Mouse (Mus musculus): ENCODE data around the gene Tank. TPM values are rescaled to one million over a fixed set of nuclear protein-coding genes. Genes with fewer than 3 reads are reported as not detected.

Gene Tank
- polyA plus RNA-seq, 1 experiment from 2014 or later = 32.6 TPM

- Histone ChIP-seq H3K4me1 (no peaks in the 10 kb centered on the region), H3K4me3 (no peak overlapping the region), H3K27ac (no peak overlapping the region), H3K9me3 (no peaks in the 10 kb centered on the region), H3K4me2 (no peak overlapping the region), H3K27me3 (no peaks in the 10 kb centered on the region), H3K9ac (no peak overlapping the region), H3K36me3 (no peaks in the 10 kb centered on the region)
- 6% methylated on average over 1 of the region's 1 CpGs for WGBS
- ATAC-seq (ENCODE audit: borderline replicate concordance, extremely low read depth, low FRiP score, low TSS enrichment) = no peak
Measured at GRCm38 (mm10) chr2:61561058-61561457, 17.3 kb upstream of the Tank start.

GRCm38 (mm10) chr2:61563202-61563601 is 15.2 kb upstream of the Tank start:
- no peak overlapping the region for H3K4me3 ChIP-seq
- 79% methylated on average over 6 of the region's 6 CpGs for WGBS

DNA sequence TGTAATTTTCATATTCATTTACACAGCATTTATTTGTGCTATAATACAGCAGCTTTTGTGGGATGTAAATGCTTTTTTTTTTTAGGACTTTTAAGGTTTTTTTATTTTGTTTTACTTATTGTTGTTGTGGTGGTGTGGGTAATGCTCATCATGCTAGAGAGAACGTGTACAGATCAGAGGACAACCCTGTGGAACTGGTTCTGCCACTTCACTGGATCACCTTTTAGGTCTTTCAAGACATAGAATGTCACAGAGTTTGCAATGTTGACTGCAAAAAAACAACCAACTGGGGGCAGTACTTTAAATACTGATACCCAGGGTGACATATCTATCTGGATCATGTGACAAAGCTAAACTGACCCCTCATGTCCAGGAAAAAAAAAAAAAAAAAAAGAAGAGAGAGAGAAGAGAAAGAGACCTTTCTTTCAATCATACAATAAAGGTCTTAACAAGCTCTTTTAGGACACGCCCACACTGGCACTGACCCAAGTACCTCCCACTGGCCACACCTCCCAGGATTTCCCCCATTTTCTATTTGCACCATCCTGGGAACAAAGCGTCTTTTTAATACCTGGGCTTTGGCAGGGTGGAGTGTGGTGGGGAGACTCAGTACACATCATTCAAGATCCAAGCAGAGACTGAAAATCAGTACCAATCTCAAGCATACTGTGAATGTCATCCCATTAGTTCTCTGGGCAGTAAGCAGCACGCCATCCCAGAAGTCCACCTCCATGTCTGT is 11.2 kb upstream of the Tank start:
- no peaks in the 10 kb centered on the region for H3K4me1 ChIP-seq
- no peak; the same call in 1 of the 2 replicates for ATAC-seq (ENCODE audit: borderline replicate concordance, extremely low read depth, low FRiP score, low TSS enrichment)
- H3K9ac ChIP-seq = no peak overlapping the region
- 51% methylated on average over 4 of the region's 4 CpGs for WGBS
- no peak overlapping the region for H3K4me2 ChIP-seq
- H3K27me3 ChIP-seq = no peaks in the 10 kb centered on the region
- no peaks in the 10 kb centered on the region for H3K9me3 ChIP-seq
- no peak overlapping the region for H3K4me3 ChIP-seq
- no peaks in the 10 kb centered on the region for H3K36me3 ChIP-seq
- H3K27ac ChIP-seq = no peak overlapping the region

More at GRCm38 (mm10) chr2:61563202-61563601, 15.2 kb upstream of the Tank start:
- no peak overlapping the region for H3K27ac ChIP-seq
- no peak overlapping the region for H3K9ac ChIP-seq
- H3K4me2 ChIP-seq = no peak overlapping the region
- ATAC-seq (ENCODE audit: borderline replicate concordance, extremely low read depth, low FRiP score, low TSS enrichment) = no peak
- no peaks in the 10 kb centered on the region for H3K4me1 ChIP-seq
- no peaks in the 10 kb centered on the region for H3K27me3 ChIP-seq
- no peaks in the 10 kb centered on the region for H3K9me3 ChIP-seq
- no peaks in the 10 kb centered on the region for H3K36me3 ChIP-seq

GRCm38 (mm10) chr2:61569181-61569580 is 9.2 kb upstream of the Tank start:
- Histone ChIP-seq H3K27me3 (no peaks in the 10 kb centered on the region), H3K4me3 (no peak overlapping the region), H3K4me2 (no peak overlapping the region), H3K9ac (no peak overlapping the region), H3K36me3 (no peaks in the 10 kb centered on the region), H3K27ac (0 out of 2 replicates have a peak overlapping the region, but pooled peaks have one; percentile 2), H3K4me1 (no peaks in the 10 kb centered on the region), H3K9me3 (no peaks in the 10 kb centered on the region)
- ATAC-seq (ENCODE audit: borderline replicate concordance, extremely low read depth, low FRiP score, low TSS enrichment) = no peak
- WGBS = 67% methylated on average over 6 of the region's 6 CpGs

- Histone ChIP-seq H3K27me3 (no peaks in the 10 kb centered on the region), H3K9me3 (no peaks in the 10 kb centered on the region), H3K36me3 (no peaks in the 10 kb centered on the region), H3K27ac (no peak overlapping the region), H3K4me1 (no peaks in the 10 kb centered on the region), H3K4me2 (no peak overlapping the region), H3K4me3 (no peak overlapping the region), H3K9ac (no peak overlapping the region)
- ATAC-seq (ENCODE audit: borderline replicate concordance, extremely low read depth, low FRiP score, low TSS enrichment) = no peak
- 44% methylated on average over 4 of the region's 4 CpGs for WGBS
Measured at GRCm38 (mm10) chr2:61571343-61571955, 6.9 kb upstream of the Tank start.

DNA sequence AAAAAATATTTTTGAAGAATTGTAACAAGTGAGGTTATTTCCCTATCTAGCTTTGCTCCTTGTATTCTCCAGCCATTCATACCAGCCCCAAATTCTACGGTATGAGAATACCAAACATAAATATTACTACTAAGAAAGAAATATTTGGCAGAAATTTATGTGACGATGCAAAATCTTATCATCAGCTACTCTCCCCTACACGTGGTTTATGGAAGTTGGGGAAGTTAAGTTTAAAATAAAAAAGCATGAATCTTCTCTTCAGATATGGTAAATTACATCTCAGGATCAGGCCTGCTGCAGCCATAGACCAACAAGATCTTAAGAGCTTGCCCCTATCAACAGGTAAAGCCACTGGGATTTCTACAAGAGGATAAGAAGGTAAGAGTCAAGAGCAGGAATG is 1.9 kb upstream of the Tank start:
- Histone ChIP-seq H3K27ac (0 out of 2 replicates have a peak overlapping the region, but pooled peaks have one; percentile 11), H3K4me3 (no peak overlapping the region), H3K36me3 (no peaks in the 10 kb centered on the region), H3K4me1 (peaks cover 8% of the 10 kb centered on the region; the same call in 1 of the 2 replicates), H3K9me3 (no peaks in the 10 kb centered on the region), H3K27me3 (no peaks in the 10 kb centered on the region), H3K9ac (no peak overlapping the region), H3K4me2 (peak overlapping the region; percentile 38; the same call in 1 of the 2 replicates)
- ATAC-seq (ENCODE audit: borderline replicate concordance, extremely low read depth, low FRiP score, low TSS enrichment) = no peak
- 59% methylated on average over 3 of the region's 3 CpGs for WGBS

GRCm38 (mm10) chr2:61576928-61577695 is 1.3 kb upstream of the Tank start:
- no peak overlapping the region for H3K4me3 ChIP-seq
- WGBS = 44% methylated on average over 17 of the region's 17 CpGs
- H3K27ac ChIP-seq = no peak overlapping the region
- no peaks in the 10 kb centered on the region for H3K9me3 ChIP-seq
- no peaks in the 10 kb centered on the region for H3K27me3 ChIP-seq
- H3K36me3 ChIP-seq = no peaks in the 10 kb centered on the region
- H3K9ac ChIP-seq = no peak overlapping the region
- peaks cover 8% of the 10 kb centered on the region; the same call in 1 of the 2 replicates for H3K4me1 ChIP-seq
- peak; percentile 27; the same call in 1 of the 2 replicates for ATAC-seq (ENCODE audit: borderline replicate concordance, extremely low read depth, low FRiP score, low TSS enrichment)
- H3K4me2 ChIP-seq = peak overlapping the region; percentile 38

- no peak overlapping the region for H3K4me2 ChIP-seq
Measured at GRCm38 (mm10) chr2:61577696-61578062, 706 bp upstream of the Tank start.

GRCm38 (mm10) chr2:61579501-61579990 is 1.2 kb downstream of the Tank start:
- Histone ChIP-seq H3K27me3 (no peaks in the 10 kb centered on the region), H3K4me3 (no peak overlapping the region), H3K4me1 (peaks cover 8% of the 10 kb centered on the region; the same call in 1 of the 2 replicates), H3K36me3 (no peaks in the 10 kb centered on the region), H3K27ac (no peak overlapping the region), H3K9me3 (no peaks in the 10 kb centered on the region), H3K9ac (no peak overlapping the region), H3K4me2 (no peak overlapping the region)
- ATAC-seq (ENCODE audit: borderline replicate concordance, extremely low read depth, low FRiP score, low TSS enrichment) = no peak
- WGBS = 30% methylated on average over 3 of the region's 3 CpGs

More at GRCm38 (mm10) chr2:61577696-61578062, 706 bp upstream of the Tank start:
- H3K27ac ChIP-seq = no peak overlapping the region
- no peak for ATAC-seq (ENCODE audit: borderline replicate concordance, extremely low read depth, low FRiP score, low TSS enrichment)
- H3K27me3 ChIP-seq = no peaks in the 10 kb centered on the region
- WGBS = 68% methylated on average over 7 of the region's 7 CpGs
- H3K4me3 ChIP-seq = no peak overlapping the region
- no peak overlapping the region for H3K9ac ChIP-seq
- H3K9me3 ChIP-seq = no peaks in the 10 kb centered on the region
- H3K36me3 ChIP-seq = no peaks in the 10 kb centered on the region
- peaks cover 8% of the 10 kb centered on the region; the same call in 1 of the 2 replicates for H3K4me1 ChIP-seq

- H3K4me2 ChIP-seq = no peak overlapping the region
- no peaks in the 10 kb centered on the region for H3K9me3 ChIP-seq
- no peak overlapping the region for H3K4me3 ChIP-seq
- no peak for ATAC-seq (ENCODE audit: borderline replicate concordance, extremely low read depth, low FRiP score, low TSS enrichment)
- H3K9ac ChIP-seq = no peak overlapping the region
- WGBS = 71% methylated on average over 3 of the region's 3 CpGs
- no peaks in the 10 kb centered on the region for H3K27me3 ChIP-seq
- H3K36me3 ChIP-seq = no peaks in the 10 kb centered on the region
- H3K4me1 ChIP-seq = peaks cover 8% of the 10 kb centered on the region; the same call in 1 of the 2 replicates
- H3K27ac ChIP-seq = no peak overlapping the region
Measured at GRCm38 (mm10) chr2:61580091-61580490, 1.7 kb downstream of the Tank start.

- no peak for ATAC-seq (ENCODE audit: borderline replicate concordance, extremely low read depth, low FRiP score, low TSS enrichment)
- Histone ChIP-seq H3K4me1 (peaks cover 8% of the 10 kb centered on the region; the same call in 1 of the 2 replicates), H3K27me3 (no peaks in the 10 kb centered on the region), H3K4me2 (no peak overlapping the region), H3K9ac (no peak overlapping the region), H3K27ac (no peak overlapping the region), H3K4me3 (no peak overlapping the region), H3K36me3 (no peaks in the 10 kb centered on the region), H3K9me3 (no peaks in the 10 kb centered on the region)
- WGBS = 57% methylated on average over 10 of the region's 10 CpGs
Measured at GRCm38 (mm10) chr2:61580555-61581080, 2.2 kb downstream of the Tank start.

All from lung, embryonic 15.5 days (tissue).